Mouse (Mus musculus) midbrain, embryonic 11.5 days (tissue): ENCODE results near the gene Plekha3. TPM values are rescaled to one million over a fixed set of nuclear protein-coding genes. Genes with fewer than 3 reads are reported as not detected.

Experiments used
- ATAC-seq: fragments of 200-750 bp; cut with Nextera tagmentation; 2 replicates; pipeline ENCODE4 v1.8.0; 2017; ENCODE audit warnings: moderate TSS enrichment, moderate library complexity; ENCODE audit not compliant: low FRiP score
- DNase-seq: peaks from one replicate; pipeline ENCODE4 v3.0.0; 2015; ENCODE audit warnings: low spot score; ENCODE audit errors: missing footprints
- H3K27ac ChIP-seq: fragments of 300-500 bp; sonication (generic); 2 replicates; pipeline ENCODE4 v1.5.1; 2014; ENCODE audit warnings: low read depth, low read length
- H3K27me3 ChIP-seq: fragments of 300-500 bp; sonication (generic); 2 replicates; pipeline ENCODE4 v1.6.1; 2014; ENCODE audit warnings: mild to moderate bottlenecking, low read length, moderate library complexity, mixed read lengths; ENCODE audit not compliant: control insufficient read depth, insufficient read depth
- H3K36me3 ChIP-seq: fragments of 300-500 bp; sonication (generic); 2 replicates; pipeline ENCODE4 v1.6.1; 2014; ENCODE audit warnings: mild to moderate bottlenecking, low read length, moderate library complexity, mixed read lengths; ENCODE audit not compliant: control insufficient read depth, insufficient read depth
- H3K4me1 ChIP-seq: fragments of 300-500 bp; sonication (generic); 2 replicates; pipeline ENCODE4 v1.6.1; 2014; ENCODE audit warnings: low read length; ENCODE audit not compliant: control insufficient read depth, insufficient read depth
- H3K4me2 ChIP-seq: fragments of 300-500 bp; sonication (generic); 2 replicates; pipeline ENCODE4 v1.6.1; 2014; ENCODE audit warnings: mild to moderate bottlenecking, moderate library complexity
- H3K4me3 ChIP-seq: fragments of 300-500 bp; sonication (generic); 2 replicates; pipeline ENCODE4 v1.5.1; 2014; ENCODE audit warnings: low read depth, low read length
- H3K9ac ChIP-seq: fragments of 300-500 bp; sonication (generic); 2 replicates; pipeline ENCODE4 v1.6.1; 2014; ENCODE audit warnings: low read length
- H3K9me3 ChIP-seq: fragments of 300-500 bp; sonication (generic); 2 replicates; pipeline ENCODE4 v1.6.1; 2016; ENCODE audit warnings: low read length; ENCODE audit not compliant: control insufficient read depth
- WGBS: fragments of 180-500 bp; shearing (Covaris S2); extraction: QIAGEN DNeasy Blood & Tissue Kit; methylation state at CpG from one replicate; pipeline ENCODE4 v1.1.7; 2014; 5-methylcytosine and 5-hydroxymethylcytosine counted together
- polyA plus RNA-seq: library from polyadenylated mRNA; unstranded; fragments of >200 nt; fragmentation: Nextera tagmentation; extraction: Ambion mirVana; gene quantifications from 2 replicates; pipeline ENCODE4 v1.2.1, GENCODE M21; 2014

Gene Plekha3
- polyA plus RNA-seq, 1 experiment from 2014 or later, result 11.7 TPM

- ATAC-seq, result peak; percentile 91
- no peaks in the 10 kb centered on the region for H3K36me3 ChIP-seq
- H3K27ac ChIP-seq, result peak within 1 kb of the TSS; percentile 27; the same call in 1 of the 2 replicates
- under 1% methylated on average over 17 of the region's 17 CpGs for WGBS
- peak within 1 kb of the TSS; percentile 68 for H3K9ac ChIP-seq
- H3K4me2 ChIP-seq, result peak within 1 kb of the TSS; percentile 58
- no peaks in the 10 kb centered on the region for H3K27me3 ChIP-seq
- H3K9me3 ChIP-seq, result no peaks in the 10 kb centered on the region
- DNase-seq, result peak; percentile 100
- peaks cover 14% of the 10 kb centered on the region for H3K4me1 ChIP-seq
- peak within 1 kb of the TSS; percentile 36 for H3K4me3 ChIP-seq
Observed at GRCm38 (mm10) chr2:76672966-76673392, 2.1 kb upstream of the Plekha3 start, which contains the start of gene Fkbp7. Fkbp7 (minus strand) TSS chr2:76673116.

DNA sequence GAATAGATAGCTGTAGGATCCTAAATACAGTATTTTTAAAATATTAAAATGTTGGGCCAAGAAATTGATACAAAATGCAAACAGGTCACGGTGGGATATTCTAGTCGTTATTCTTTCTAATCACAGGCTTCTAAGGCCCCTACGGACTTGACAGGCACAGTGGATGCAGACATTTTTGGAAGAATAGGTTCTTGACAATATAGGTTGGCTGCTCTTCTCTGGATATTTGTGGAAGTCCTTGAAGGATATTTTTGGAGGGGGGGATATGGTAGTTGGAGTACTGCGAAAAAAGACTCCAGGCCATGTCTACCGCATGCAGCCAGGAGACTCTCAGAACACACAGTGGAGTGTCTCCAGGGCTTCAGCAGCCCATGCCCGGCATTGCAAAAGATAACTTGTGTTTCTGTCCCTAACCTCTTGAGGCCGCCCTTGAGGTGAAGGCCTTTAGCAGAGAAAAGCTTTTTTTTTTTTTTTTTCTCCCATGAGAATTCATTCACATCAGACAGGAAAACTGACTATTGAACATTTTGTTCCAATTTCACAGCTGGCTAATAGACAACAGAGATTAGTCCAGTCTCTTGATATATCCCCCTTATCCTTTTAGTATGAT, 1.5 kb upstream of the Plekha3 start:
- no peaks in the 10 kb centered on the region for H3K36me3 ChIP-seq
- no peaks in the 10 kb centered on the region for H3K9me3 ChIP-seq
- peak overlapping the region; percentile 58 for H3K4me2 ChIP-seq
- ATAC-seq (no peak), DNase-seq (peak; percentile 87)
- H3K9ac ChIP-seq, result no peak overlapping the region
- peaks cover 14% of the 10 kb centered on the region for H3K4me1 ChIP-seq
- WGBS, result 32% methylated on average over 7 of the region's 7 CpGs
- H3K27ac ChIP-seq, result peak overlapping the region; percentile 27; the same call in 1 of the 2 replicates
- H3K4me3 ChIP-seq, result no peak overlapping the region
- H3K27me3 ChIP-seq, result no peaks in the 10 kb centered on the region

DNA sequence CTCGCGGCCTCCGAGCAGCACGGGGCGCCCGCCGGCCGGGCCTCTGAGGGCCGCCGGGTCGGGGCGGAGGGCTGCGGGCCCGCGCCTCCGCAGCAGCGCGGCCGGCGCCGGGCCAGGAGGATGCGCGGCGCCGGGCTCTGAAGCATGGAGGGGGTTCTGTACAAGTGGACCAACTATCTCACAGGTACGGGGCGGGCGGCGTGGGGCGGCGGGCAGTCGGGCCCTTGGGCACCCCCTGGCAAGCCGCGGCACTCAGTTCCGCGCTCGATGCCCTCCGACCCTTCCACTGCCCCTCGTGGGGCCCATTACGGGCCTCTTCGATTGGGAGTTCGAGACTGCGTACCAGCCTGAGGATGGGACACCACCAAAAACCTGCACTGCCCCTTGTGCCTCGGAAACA, 370 bp downstream of the Plekha3 start:
- Histone ChIP-seq H3K9me3 (no peaks in the 10 kb centered on the region), H3K36me3 (no peaks in the 10 kb centered on the region), H3K4me3 (peak overlapping the region; percentile 82), H3K27ac (peak overlapping the region; percentile 53), H3K9ac (peak overlapping the region; percentile 90), H3K27me3 (no peaks in the 10 kb centered on the region), H3K4me1 (peaks cover 14% of the 10 kb centered on the region), H3K4me2 (peak overlapping the region; percentile 62)
- DNase-seq, result peak; percentile 94
- ATAC-seq, result peak; percentile 63; the same call in 1 of the 2 replicates
- WGBS, result under 1% methylated on average over 39 of the region's 44 CpGs

GRCm38 (mm10) chr2:76675949-76676348, 868 bp downstream of the Plekha3 start:
- DNase-seq, result peak; percentile 90

GRCm38 (mm10) chr2:76676401-76677226, 1.5 kb downstream of the Plekha3 start:
- peak overlapping the region; percentile 82 for H3K4me3 ChIP-seq
- H3K9me3 ChIP-seq, result no peaks in the 10 kb centered on the region
- H3K4me2 ChIP-seq, result peak overlapping the region; percentile 62
- no peaks in the 10 kb centered on the region for H3K36me3 ChIP-seq
- 71% methylated on average over 13 of the region's 13 CpGs for WGBS
- no peaks in the 10 kb centered on the region for H3K27me3 ChIP-seq
- H3K9ac ChIP-seq, result peak overlapping the region; percentile 90; the same call in 1 of the 2 replicates
- no peak for ATAC-seq
- H3K4me1 ChIP-seq, result peaks cover 14% of the 10 kb centered on the region
- H3K27ac ChIP-seq, result no peak overlapping the region
- peak; percentile 88 for DNase-seq

More at GRCm38 (mm10) chr2:76675949-76676348, 868 bp downstream of the Plekha3 start:
- 8% methylated on average over 4 of the region's 4 CpGs for WGBS
- Histone ChIP-seq H3K9me3 (no peaks in the 10 kb centered on the region), H3K27me3 (no peaks in the 10 kb centered on the region), H3K4me1 (peaks cover 14% of the 10 kb centered on the region), H3K4me3 (peak overlapping the region; percentile 82), H3K4me2 (peak overlapping the region; percentile 62), H3K9ac (peak overlapping the region; percentile 90), H3K36me3 (no peaks in the 10 kb centered on the region), H3K27ac (no peak overlapping the region)
- no peak for ATAC-seq

GRCm38 (mm10) chr2:76682301-76682700, 7.2 kb downstream of the Plekha3 start:
- H3K4me3 ChIP-seq, result no peak overlapping the region
- WGBS, result 94% methylated on average over 8 of the region's 8 CpGs
- ATAC-seq (no peak), DNase-seq (no peak)
- no peak overlapping the region for H3K4me2 ChIP-seq
- H3K9ac ChIP-seq, result no peak overlapping the region
- no peaks in the 10 kb centered on the region for H3K27me3 ChIP-seq
- H3K4me1 ChIP-seq, result no peaks in the 10 kb centered on the region
- no peak overlapping the region for H3K27ac ChIP-seq
- 0 out of 2 replicates have a peak, but pooled peaks cover 8% of the 10 kb centered on the region for H3K36me3 ChIP-seq
- no peaks in the 10 kb centered on the region for H3K9me3 ChIP-seq

DNA sequence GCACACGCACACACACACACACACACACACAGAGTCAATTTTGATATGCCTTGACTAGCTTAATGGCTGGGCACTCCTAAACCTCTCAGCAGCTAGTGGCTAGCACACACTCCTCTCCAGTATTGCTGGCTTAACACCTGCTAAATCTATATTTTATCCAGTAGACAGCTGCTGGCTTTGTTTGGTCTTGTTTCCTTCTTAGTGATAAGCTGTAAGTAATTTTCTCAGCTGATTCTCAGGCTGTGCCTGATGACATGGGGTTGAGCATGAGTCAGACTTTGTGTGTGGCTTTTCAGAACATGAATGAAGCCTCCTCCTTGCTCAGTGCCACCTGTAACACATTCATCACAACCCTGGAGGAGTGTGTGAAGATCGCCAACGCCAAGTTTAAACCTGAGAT, 11.9 kb downstream of the Plekha3 start:
- ATAC-seq (no peak), DNase-seq (no peak)
- H3K27me3 ChIP-seq, result no peaks in the 10 kb centered on the region
- H3K36me3 ChIP-seq, result 0 out of 2 replicates have a peak, but pooled peaks cover 8% of the 10 kb centered on the region
- 96% methylated on average over 3 of the region's 3 CpGs for WGBS
- no peak overlapping the region for H3K9ac ChIP-seq
- no peak overlapping the region for H3K4me2 ChIP-seq
- no peak overlapping the region for H3K4me3 ChIP-seq
- H3K9me3 ChIP-seq, result no peaks in the 10 kb centered on the region
- H3K4me1 ChIP-seq, result no peaks in the 10 kb centered on the region
- H3K27ac ChIP-seq, result no peak overlapping the region

GRCm38 (mm10) chr2:76687608-76688007, 12.5 kb downstream of the Plekha3 start:
- H3K36me3 ChIP-seq, result peaks cover 8% of the 10 kb centered on the region; the same call in 1 of the 2 replicates
- no peaks in the 10 kb centered on the region for H3K9me3 ChIP-seq
- ATAC-seq (no peak), DNase-seq (no peak)
- no peaks in the 10 kb centered on the region for H3K27me3 ChIP-seq
- 96% methylated on average over 3 of the region's 3 CpGs for WGBS
- H3K27ac ChIP-seq, result no peak overlapping the region
- H3K4me1 ChIP-seq, result no peaks in the 10 kb centered on the region
- H3K9ac ChIP-seq, result no peak overlapping the region
- H3K4me2 ChIP-seq, result no peak overlapping the region
- H3K4me3 ChIP-seq, result no peak overlapping the region

GRCm38 (mm10) chr2:76688162-76688561, 13.1 kb downstream of the Plekha3 start:
- DNase-seq (no peak), ATAC-seq (no peak)
- Histone ChIP-seq H3K9ac (no peak overlapping the region), H3K4me2 (no peak overlapping the region), H3K4me1 (no peaks in the 10 kb centered on the region), H3K36me3 (peaks cover 11% of the 10 kb centered on the region; the same call in 1 of the 2 replicates), H3K27me3 (no peaks in the 10 kb centered on the region), H3K4me3 (no peak overlapping the region), H3K27ac (no peak overlapping the region), H3K9me3 (no peaks in the 10 kb centered on the region)
- 79% methylated on average over 7 of the region's 7 CpGs for WGBS
